Mouse (Mus musculus): ENCODE data around the gene Pex7.

The Pex7 gene

DNA sequence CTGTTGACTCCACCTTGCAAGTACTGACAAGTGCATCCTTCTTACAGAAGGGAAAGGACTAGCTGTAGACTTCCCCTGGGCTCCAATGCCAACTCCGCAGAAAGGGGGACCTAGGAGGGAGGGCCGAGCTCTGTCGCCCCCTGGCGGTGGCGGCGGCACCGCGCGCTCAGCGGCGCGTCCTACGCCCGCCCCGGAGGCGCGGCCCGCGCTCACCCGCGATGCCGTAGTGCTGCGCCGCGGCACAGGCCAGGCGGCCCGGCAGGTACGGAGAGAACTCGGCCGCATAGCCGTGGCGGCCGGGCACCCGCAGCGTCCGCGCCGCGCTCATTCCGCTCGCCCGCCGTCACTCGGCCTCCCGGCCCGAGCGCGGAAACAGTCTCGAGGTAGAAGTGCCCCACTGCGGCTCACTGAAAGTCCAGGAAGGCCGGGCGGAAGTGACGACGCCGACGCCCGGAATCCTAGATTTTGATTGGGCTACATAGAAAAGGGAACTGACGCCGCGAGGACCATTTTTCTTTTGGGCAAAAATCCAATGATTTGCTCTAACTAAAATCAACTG, at the start of gene Pex7:
TSS of gene Pex7 (minus strand) at position 444 of the 559 bp plus-strand sequence.
- peak; percentile 85 to 97 for DNase-seq (ENCODE audit: low spot score in 2 of 2)

DNA sequence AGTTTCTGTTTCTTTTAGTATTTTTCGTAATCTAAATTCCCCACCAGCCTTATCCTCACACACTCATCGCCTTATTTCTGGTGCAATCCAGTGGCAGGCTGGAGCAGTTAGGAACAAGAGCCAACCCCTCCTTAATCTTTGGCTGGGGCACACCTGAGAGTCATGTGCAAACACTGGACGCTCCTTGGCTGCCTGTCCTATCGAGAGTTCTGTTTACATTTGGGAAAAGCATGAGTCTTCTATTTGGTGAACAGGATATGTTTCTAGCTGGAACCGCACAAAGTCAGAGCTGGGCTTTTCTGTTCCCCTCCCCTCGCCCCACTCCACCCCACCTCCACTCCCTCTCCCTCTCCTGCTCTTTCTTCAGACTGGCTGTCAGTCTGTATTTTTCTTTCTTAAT, 49.3 kb upstream of the Pex7 start:
- DNase-seq (ENCODE audit: low spot score in 2 of 2) = no peak

DNA sequence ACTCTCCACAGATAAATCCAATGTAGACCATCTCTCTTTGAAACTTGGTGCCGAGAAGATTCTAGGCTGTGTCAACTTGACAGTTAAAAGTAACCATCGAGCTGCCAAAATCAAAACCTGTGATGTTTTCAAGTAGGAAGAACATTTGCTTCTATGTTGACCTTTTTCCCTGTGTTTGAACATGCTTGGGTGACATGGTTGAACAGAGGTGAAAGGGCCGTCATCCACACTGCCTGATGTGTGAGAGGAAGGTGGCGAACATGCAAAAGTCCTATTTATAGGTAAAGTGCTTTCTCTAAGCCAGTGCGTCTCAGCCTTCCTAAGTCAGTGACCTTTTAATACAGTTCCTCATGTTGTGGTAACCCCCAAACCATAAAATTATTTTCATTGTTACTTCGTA, 48.3 kb upstream of the Pex7 start:
- no peak for DNase-seq (ENCODE audit: low spot score in 2 of 2)

DNA sequence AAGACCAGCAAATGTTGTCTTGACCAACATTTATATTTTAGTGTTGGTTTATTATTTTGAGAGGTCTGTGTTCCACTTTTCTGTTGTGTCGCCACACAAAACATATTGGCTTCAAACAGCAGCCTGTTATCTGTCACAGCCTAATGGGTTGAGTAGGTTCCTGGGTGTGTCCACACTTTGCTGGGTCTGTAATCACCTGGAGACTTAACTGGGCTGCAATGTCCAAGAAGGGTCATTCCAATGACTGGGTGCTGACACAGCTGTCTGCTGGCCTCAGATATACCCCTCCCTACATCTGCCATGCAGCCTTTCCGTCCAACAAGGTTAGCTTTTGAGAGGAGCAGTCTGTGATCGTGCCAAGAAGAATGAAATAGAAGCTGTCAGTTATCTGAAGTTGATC, 47.1 kb upstream of the Pex7 start:
- no peak for DNase-seq (ENCODE audit: low spot score in 2 of 2)

DNA sequence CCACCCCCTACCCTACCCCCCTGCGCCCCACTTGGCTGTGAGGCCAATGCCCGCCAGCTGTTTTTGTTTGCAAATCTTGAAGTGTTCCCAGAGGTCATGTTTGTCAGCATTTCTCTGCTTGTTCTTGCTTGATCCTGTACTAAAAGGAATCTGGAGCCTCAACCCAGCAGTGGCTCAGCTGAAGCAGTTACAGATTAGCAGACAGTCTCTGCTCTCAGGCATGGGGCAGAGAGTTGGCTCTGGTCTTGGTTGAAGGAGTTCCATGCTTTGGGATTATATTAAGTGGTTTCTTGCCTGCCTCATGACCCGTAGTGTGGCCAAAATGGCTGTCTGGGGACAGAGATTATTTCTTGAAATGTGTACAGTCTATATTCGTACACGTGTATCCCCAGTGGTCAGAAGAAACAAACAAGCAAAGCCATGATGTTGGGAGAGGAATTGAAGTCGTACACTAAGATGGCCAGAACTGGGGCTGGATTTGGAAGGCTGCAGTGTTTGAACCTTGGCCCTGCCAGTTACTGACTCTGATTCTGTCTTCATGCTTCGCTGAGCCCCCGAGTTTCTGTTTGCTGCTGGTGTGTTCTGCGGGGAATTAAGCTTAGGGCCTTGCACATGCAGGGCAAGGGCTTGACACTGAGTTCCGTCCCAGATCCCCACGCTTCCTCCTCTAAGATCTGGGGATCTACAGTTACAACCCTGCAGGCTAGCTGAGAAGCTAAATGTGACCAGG, 45.7 kb upstream of the Pex7 start:
- DNase-seq (ENCODE audit: low spot score in 2 of 2) = no peak

DNA sequence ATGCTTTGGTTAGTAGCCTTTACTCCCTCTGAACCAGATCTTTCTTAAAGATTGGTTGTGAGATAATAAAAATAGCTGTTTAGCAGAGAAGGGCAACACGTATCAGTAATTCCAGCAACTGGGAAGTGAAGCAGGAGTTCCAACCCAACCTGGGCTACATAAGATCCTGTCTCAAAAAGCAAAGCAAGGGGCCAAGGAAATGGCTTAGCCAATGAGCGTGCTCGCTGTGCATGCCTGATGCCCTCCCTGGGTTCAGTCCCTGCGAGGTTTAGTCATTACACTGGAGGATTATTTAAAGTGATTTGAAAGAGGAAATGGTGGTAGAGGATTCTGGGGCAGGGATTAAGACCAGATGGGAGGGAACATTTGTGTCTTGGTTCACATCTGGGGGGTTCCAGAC, 41.6 kb upstream of the Pex7 start:
- no peak for DNase-seq (ENCODE audit: low spot score in 2 of 2)

DNA sequence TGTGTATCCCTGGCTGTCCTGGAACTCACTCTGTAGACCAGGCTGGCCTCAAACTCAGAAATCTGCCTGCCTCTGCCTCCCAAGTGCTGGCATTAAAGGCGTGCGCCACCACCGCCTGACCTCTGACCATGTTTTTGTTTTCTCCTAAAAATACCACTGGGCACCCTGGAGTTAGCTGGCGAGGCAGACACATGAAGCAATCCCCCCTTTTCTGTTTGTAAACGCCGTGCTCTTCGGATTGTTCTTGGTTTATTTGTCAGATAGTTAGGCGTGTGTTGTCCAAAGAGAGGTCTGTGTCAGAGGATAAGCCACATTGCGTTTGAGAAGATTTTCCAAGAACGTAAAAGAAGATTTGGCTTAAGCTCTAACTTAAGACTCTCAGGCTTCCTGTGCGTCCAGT, 40.9 kb upstream of the Pex7 start:
- DNase-seq (ENCODE audit: low spot score in 2 of 2) = no peak

DNA sequence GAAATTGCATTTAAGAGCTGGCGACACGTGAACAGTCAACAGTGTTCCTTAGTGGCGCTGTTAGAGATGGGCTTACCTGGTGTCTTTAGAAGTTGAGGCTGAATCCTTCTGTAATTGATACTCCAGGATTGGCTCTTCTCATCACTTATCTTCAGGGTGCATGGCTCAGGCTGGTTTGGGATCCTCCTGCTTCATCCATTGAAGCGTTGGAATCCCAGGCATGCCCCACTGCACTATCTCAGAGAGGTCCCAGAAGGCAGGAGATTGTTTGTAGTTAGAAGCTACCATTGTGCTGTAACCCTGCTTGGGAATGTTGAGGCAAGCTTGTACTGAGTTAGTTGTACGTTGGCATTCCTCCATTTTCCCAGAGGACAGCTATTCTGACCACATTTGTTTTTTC, 40.4 kb upstream of the Pex7 start:
- no peak for DNase-seq (ENCODE audit: low spot score in 2 of 2)

DNA sequence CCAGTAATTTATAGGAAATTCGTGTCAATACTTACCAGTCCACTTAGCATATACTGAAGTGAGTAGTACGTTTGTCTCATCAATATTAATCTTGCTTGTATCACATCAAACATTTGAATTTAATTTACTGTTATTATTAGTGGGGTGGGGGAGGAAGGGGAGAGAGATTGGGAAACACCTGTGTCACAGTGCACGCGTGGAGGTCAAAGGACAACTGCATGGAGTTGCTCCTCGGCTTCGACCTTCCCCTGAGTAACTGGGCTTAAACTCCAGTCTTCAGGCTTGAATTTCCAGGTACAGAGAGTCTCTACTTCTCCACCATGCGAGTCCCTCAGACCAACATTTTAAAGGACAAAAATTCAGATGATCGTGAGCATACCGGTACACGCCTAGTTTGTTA, 40.0 kb upstream of the Pex7 start:
- no peak for DNase-seq (ENCODE audit: low spot score in 2 of 2)

DNA sequence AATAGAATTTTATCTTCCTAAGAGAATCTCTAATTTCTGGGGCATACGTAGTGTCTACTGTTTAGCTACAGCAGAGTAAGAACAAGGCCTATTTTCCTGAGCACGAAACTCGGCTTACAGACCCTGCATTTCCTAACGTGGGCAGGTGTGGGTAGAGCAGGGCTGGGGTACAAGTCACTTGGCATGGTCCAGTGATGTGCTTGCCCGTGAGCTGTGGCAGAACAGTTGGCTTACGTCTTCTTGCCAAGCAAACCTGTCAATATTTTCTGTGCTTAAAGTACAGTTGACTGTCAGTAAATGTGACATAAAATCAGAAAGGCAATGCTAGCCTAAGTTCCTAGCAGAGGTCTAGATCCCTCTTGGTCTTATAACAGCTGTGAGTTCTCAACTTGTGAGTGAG, 39.2 kb upstream of the Pex7 start:
- DNase-seq (ENCODE audit: low spot score in 2 of 2) = no peak

DNA sequence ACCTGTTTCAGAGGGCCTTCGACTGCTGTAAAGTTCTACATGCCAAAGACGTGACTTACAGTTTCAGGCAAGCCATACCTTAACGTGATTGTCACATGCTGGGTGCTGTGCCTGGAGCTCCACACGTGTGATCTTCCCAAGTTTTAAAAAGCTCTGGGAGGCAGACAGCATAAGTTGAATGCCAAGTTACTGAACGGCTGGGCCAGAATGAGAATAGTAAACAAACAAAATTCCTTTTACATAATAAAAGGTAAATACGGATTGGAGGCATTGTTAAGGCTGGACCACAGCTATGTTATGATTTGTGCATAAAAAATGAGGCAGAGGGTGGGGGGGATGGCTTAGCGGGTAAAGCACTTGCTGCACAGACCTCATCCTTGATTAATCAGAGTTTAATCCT, 38.2 kb upstream of the Pex7 start:
- DNase-seq (ENCODE audit: low spot score in 2 of 2) = no peak

DNA sequence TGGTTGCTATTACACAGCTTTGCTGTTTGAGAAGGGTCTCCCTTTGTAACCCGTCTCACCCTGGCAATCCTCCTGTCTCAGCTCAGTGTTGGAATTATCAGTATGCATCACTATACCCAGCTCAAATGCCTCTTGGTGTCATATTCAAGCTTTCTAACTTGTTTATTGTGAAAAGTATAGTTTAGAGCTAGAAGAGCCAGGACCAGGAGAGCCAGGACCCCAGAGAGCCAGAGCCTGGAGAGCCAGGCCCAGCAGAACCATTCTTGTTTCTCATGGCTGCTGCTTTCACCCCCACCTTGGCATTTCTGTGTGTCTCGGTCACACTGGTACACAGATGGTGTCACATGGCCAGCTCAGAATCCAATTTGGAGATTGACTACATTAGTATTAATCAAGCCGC, 35.1 kb upstream of the Pex7 start:
- no peak for DNase-seq (ENCODE audit: low spot score in 2 of 2)

DNA sequence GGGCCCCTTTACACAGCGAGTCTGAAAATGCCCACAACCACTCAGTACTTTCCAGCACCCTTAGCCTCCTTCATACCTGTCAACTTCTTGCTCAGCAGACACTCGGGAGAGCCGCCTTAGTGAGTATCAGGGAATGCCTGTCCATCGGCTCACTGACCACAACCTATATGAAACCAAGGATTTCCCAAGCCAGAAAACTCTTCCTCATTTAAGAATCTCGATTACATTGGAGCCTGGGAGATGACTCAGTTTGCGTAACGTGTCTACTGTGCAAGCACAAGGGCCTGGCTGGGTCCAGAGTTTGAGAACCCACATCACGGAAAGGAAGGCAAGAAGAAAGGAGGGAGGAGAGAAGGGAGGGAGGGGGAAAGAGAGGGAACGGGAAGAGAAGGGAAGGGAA, 34.4 kb upstream of the Pex7 start:
- no peak for DNase-seq (ENCODE audit: low spot score in 2 of 2)

DNA sequence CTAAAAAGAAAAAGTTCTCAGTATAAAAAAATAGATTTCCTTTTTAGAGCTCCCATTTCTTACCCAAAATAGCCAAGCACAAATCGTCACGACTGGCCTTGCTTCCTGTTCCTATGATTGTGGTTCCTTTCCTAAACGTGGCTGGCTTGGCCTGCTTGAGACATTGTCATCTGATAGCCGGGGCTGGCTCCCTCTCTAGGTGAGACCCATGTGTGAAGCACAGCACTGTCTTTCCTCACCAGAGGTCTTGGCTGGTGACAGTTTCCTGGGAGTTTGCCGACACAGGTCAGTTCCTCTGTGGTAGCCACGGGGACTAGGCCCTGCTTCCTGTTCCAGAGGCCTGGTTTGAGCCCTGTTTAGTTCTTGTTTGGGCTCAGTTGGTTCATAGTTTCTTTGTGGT, 33.6 kb upstream of the Pex7 start:
- peak in 1 of 2 experiments; percentile 40 for DNase-seq (ENCODE audit: low spot score in 2 of 2)

DNA sequence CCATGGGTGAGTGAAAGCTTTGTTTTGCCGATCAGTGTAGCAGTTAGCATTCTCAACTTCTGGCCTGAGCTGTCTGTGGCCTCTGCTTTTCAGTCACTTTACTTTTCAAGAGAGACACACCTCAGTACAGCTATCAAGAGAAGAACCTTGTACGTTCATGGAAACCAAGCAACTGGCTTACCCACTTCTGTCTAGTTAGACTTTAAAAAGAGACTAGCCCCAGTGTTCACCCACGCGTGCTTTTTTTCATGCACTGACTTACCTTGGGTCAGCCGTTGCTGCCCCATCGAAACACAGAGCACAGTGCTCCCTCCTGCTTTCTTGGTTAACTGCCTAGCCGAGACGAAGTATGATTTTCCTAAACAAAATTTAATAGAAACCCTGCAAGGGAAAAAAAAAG, 33.1 kb upstream of the Pex7 start:
- DNase-seq (ENCODE audit: low spot score in 2 of 2) = no peak

DNA sequence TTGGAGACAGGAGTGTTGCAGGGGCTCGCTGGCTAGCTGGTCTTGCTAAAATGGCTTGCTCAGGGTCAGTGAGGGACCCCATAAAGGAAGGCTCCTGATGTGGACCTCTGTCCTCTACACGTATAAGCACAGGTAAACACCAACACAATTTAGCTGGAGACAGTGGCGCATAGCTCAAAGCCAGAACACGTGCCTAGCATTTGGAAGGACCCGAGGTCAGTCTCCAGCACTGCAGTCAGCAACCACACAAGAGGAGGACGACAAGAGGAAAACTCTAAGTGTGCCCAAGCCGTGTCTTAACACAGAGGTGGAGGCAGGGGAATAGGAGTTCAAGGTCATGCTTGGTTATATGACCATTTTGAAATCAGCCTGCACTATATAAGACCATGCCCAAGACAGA, 32.6 kb upstream of the Pex7 start:
- DNase-seq (ENCODE audit: low spot score in 2 of 2) = no peak

DNA sequence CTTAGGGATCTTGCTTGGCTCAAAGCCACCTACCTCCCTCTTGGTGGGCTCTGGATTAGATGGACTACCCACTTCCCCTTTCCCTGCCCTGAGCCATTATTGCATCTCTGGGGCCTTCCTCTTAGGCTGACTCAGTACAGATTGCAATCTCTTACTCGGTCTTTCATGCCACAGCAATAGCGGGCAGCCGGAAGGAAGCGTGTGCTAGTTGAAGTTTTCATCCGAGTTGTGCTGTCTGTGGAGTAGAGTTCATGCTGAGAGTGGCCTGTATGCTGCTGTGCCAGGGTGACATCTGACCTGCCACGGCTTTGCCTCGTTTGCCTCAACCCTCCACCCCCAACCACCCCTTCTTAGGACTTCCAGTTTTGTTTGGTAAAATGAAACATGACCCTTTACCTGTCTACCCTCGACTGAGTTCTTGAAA, 31.8 kb upstream of the Pex7 start:
- peak in 1 of 2 experiments; percentile 28 for DNase-seq (ENCODE audit: low spot score in 2 of 2)

DNA sequence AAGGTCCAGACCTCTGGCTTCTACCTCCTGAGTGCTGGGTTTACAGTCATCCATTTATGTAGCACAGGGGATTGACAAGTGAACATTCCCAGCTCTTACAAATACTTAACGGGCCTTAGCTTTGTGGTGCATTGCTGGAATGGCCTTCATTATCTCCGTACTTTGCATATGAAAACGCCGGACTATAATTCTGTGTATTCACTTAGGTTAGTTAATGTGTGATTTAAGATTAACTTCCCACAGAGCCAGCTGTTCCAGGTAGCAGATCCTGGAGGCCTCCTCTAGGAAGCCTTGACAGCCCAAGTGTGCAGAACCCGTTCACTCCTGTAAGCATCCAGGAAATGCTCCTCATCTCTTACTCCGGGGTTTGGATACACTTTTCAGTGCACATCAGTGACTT, 31.2 kb upstream of the Pex7 start:
- no peak for DNase-seq (ENCODE audit: low spot score in 2 of 2)

DNA sequence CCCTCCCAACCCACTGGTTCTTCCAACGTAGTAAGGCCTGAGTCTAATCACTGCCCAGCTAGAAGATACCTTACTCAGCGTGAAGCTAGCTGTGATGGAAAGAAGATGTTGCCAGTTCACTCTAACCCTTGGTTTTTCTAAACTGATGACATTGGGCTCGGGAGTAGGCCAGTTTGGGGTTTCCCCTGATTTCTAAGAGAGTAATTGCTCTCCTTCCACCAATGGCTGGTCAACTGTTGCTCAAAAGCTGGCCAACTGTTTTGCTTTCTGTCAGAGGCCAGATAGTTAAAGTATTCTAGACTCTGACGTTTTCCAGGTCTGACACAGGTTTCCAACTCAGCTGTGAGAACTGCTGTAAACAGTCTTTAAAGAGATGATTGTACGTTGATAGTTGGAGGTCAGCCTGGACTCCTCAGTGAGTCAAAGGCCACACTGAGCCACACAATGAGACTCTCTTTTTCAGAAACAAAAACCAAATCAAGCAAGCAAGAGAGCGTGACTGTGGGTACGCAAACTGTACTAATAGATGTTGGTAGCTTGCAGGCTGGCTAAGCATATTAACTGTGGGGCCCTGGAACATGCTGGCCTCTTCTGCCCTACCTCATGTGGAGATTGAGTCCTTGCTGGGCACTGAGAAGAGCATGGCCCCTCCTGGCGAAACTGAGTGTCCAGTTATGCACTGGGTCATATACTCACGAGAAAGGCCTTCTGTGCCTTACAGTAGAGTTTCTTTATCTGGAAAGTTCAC, 29.6 kb upstream of the Pex7 start:
- DNase-seq (ENCODE audit: low spot score in 2 of 2) = no peak

DNA sequence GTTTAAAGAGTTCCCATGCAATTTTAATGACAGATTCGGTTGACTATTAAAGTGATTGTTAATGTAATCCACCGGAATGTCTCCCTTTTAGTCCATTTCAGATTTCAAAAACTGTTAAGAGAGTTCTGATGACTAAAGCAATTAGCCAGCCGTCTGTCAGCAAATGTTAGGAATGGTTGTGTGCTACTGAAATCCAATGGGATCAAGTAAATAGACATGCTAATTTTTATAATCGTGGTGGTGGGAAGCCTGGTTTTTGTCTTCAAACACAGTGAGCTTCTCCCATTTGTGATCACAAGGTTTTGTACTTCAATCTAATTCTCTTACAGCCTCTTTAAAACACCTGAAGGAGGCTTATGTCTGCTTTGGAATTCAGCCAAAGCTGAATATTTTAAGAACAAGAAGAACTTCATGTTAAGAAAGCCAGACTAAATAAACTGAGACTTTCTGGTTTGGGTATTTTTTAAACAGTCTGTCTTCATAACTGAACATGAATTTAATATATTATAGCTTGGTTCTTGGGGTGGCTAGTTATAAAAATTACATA, 28.4 kb upstream of the Pex7 start:
- DNase-seq (ENCODE audit: low spot score in 2 of 2) = no peak

DNA sequence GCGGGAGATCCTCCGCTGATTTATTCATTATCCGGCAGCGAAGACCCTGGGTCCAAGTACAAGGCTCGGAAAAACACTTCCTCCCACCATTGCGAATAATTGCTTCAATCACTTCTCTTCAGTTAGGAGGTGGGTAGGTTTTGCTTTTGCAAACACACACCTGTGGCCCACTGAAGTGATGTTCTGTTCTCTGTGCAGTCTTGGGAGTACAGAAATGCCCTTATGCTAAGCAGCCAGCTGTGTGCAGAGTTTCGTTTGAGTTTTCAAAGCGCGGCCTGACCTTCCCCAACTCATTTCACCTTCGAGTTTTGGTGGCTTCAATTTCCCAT, 27.8 kb upstream of the Pex7 start:
- DNase-seq (ENCODE audit: low spot score in 2 of 2) = no peak

DNA sequence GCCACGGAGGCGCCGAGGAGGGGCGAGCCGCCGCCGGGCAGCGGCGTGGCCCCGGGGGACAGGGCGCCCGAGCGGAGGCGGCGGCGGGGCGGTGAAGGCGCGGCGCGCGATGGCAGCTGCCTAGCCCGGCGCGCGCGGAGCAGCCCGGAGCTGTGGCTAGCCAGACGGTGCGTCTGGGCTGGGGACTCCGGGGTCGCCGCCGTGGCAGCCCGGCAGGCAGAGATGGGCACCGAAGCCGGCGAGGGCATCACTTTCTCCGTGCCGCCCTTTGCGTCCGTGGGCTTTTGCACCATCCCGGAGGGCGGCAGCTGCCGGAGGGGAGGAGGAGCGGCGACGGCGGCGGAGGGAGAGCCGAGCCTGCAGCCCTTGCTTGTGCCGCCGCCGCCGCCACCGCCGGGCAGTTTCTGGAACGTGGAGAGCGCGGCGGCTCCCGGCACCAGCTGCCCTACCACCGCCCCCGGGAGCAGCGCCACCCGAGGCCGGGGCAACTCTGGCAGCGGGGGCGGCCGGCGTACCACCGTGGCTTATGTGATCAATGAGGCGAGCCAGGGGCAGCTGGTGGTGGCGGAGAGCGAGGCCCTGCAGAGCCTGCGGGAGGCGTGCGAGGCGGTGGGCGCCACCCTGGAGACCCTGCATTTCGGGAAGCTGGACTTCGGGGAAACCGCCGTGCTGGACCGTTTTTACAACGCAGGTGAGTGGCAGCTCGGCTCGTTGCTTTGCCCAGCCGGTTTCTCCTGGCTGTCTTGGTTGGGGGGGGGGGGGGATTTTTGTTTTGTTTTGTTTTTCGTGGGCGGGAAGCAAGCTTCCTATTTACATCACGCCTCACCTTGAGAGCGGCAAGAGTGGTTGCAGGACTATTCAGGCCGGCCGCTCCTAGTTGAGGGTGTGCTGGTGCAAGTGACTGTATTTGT, 27.1 kb upstream of the Pex7 start, which contains the start of gene Map3k5:
TSS of gene Map3k5 (plus strand) at position 89 of the 911 bp plus-strand sequence.
- peak; percentile 47 to 78 for DNase-seq (ENCODE audit: low spot score in 2 of 2)

Data from spleen, postnatal 4 days (tissue).